Mouse (Mus musculus) midbrain, embryonic 16.5 days (tissue): ENCODE measurements at regions not wholly inside any gene's neighbourhood (a gene's known extent, or its start where the extent isn't known, plus 50 kb on each side); places are given as distances from the start of the nearest gene placed in this dataset.
A peak's percentile ranks its signal among the peaks of the same experiment; 100 is the strongest.

Source experiments
- ATAC-seq: fragments of 200-750 bp; cut with Nextera tagmentation; 2 replicates; pipeline ENCODE4 v1.8.0; 2017; ENCODE audit warnings: moderate TSS enrichment
- H3K27ac ChIP-seq: fragments of 300-500 bp; sonication (generic); 2 replicates; pipeline ENCODE4 v1.5.1; 2014; ENCODE audit warnings: mild to moderate bottlenecking, low read length, mixed read lengths
- H3K27me3 ChIP-seq: fragments of 300-500 bp; sonication (generic); 2 replicates; pipeline ENCODE4 v1.6.1; 2014; ENCODE audit warnings: low read depth, low read length, mixed read lengths; ENCODE audit not compliant: control insufficient read depth, insufficient read depth
- H3K36me3 ChIP-seq: fragments of 300-500 bp; sonication (generic); 2 replicates; pipeline ENCODE4 v1.6.1; 2014; ENCODE audit warnings: mild to moderate bottlenecking, low read length, moderate library complexity, mixed read lengths; ENCODE audit not compliant: control insufficient read depth, insufficient read depth
- H3K4me1 ChIP-seq: fragments of 300-500 bp; sonication (generic); 2 replicates; pipeline ENCODE4 v1.6.1; 2014; ENCODE audit warnings: mild to moderate bottlenecking, low read length, mixed read lengths; ENCODE audit not compliant: control insufficient read depth, insufficient read depth
- H3K4me2 ChIP-seq: fragments of 300-500 bp; sonication (generic); 2 replicates; pipeline ENCODE4 v1.6.1; 2014; ENCODE audit warnings: mild to moderate bottlenecking, low read length, mixed read lengths
- H3K4me3 ChIP-seq: fragments of 300-500 bp; sonication (generic); 2 replicates; pipeline ENCODE4 v1.5.1; 2014; ENCODE audit warnings: low read depth, mild to moderate bottlenecking, low read length, moderate library complexity, mixed read lengths
- H3K9ac ChIP-seq: fragments of 300-500 bp; sonication (generic); 2 replicates; pipeline ENCODE4 v1.6.1; 2014; ENCODE audit warnings: low read depth, low read length, mixed read lengths
- H3K9me3 ChIP-seq: fragments of 300-500 bp; sonication (generic); replicated peaks from 2 replicates; pipeline ENCODE4 v1.6.1; 2014; ENCODE audit warnings: mild to moderate bottlenecking, low read length, mixed read lengths; ENCODE audit not compliant: control insufficient read depth, poor library complexity, severe bottlenecking
- WGBS: fragments of 180-500 bp; shearing (Covaris S2); extraction: QIAGEN DNeasy Blood & Tissue Kit; methylation state at CpG from one replicate; pipeline ENCODE4 v1.1.7; 2014; 5-methylcytosine and 5-hydroxymethylcytosine counted together

GRCm38 (mm10) chr5:119015181-119015580, 454.7 kb downstream of the Med13l start:
- ATAC-seq = peak; percentile 28; the same call in 1 of the 2 replicates
- WGBS = 80% methylated on average over 5 of the region's 5 CpGs
- H3K4me3 ChIP-seq = no peak overlapping the region
- peaks cover 4% of the 10 kb centered on the region; the same call in 1 of the 2 replicates for H3K9me3 ChIP-seq
- no peaks in the 10 kb centered on the region for H3K36me3 ChIP-seq
- H3K4me1 ChIP-seq = peaks cover 8% of the 10 kb centered on the region
- H3K4me2 ChIP-seq = no peak overlapping the region
- H3K9ac ChIP-seq = no peak overlapping the region
- no peaks in the 10 kb centered on the region for H3K27me3 ChIP-seq
- no peak overlapping the region for H3K27ac ChIP-seq

DNA sequence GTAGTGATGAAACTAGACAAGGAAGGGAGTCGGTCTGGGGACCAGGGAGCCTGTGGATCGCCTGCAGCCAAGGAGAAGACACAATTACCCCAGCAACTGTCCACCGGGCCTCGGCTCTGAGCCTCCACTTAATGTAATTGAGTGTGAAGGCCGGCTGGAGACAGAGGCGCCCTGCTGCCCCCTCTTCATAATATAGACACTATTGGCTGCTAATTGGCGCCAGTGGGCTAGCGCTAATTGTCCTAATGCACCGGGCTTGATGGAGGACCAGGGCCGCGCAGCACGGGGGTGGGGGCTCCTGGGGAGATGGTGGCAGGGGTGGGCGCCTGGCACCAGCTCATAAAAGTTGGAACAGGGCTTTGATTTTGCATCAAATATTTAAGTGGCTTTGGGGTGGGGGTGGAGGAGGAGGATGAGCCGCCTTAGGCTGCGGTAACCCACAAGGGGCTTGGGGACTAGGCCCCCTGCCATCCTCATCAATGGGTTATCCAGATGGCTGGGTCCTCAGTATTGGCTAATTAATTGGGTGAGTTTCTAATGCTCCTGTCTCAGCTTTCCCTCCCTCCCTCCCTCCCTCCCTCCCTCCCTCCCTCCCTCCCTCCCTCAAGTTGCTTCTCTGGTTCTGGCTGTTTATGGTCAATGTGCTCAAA, 455.3 kb downstream of the Med13l start:
- 10% methylated on average over 15 of the region's 15 CpGs for WGBS
- Histone ChIP-seq H3K9ac (no peak overlapping the region), H3K27ac (no peak overlapping the region), H3K4me3 (no peak overlapping the region), H3K36me3 (no peaks in the 10 kb centered on the region), H3K4me1 (peaks cover 8% of the 10 kb centered on the region), H3K27me3 (no peaks in the 10 kb centered on the region), H3K9me3 (peaks cover 4% of the 10 kb centered on the region; the same call in 1 of the 2 replicates), H3K4me2 (no peak overlapping the region; the same call in 1 of the 2 replicates)
- ATAC-seq = peak; percentile 76

- peaks cover 8% of the 10 kb centered on the region for H3K4me1 ChIP-seq
- WGBS = 29% methylated on average over 4 of the region's 4 CpGs
Observed at GRCm38 (mm10) chr5:119016420-119016819, 455.9 kb downstream of the Med13l start.

GRCm38 (mm10) chr5:119023947-119024346, 463.5 kb downstream of the Med13l start:
- H3K36me3 ChIP-seq = no peaks in the 10 kb centered on the region
- WGBS = 64% methylated on average over 8 of the region's 8 CpGs
- H3K9me3 ChIP-seq = no peaks in the 10 kb centered on the region
- H3K27ac ChIP-seq = no peak overlapping the region
- H3K27me3 ChIP-seq = no peaks in the 10 kb centered on the region; the same call in 1 of the 2 replicates
- no peak overlapping the region for H3K4me3 ChIP-seq
- ATAC-seq = no peak
- H3K4me2 ChIP-seq = no peak overlapping the region
- H3K9ac ChIP-seq = no peak overlapping the region
- H3K4me1 ChIP-seq = no peaks in the 10 kb centered on the region

More at GRCm38 (mm10) chr5:119016420-119016819, 455.9 kb downstream of the Med13l start:
- ATAC-seq = no peak
- Histone ChIP-seq H3K27me3 (no peaks in the 10 kb centered on the region; the same call in 1 of the 2 replicates), H3K9me3 (peaks cover 4% of the 10 kb centered on the region; the same call in 1 of the 2 replicates), H3K27ac (no peak overlapping the region), H3K4me2 (no peak overlapping the region), H3K9ac (no peak overlapping the region), H3K36me3 (no peaks in the 10 kb centered on the region), H3K4me3 (no peak overlapping the region)

DNA sequence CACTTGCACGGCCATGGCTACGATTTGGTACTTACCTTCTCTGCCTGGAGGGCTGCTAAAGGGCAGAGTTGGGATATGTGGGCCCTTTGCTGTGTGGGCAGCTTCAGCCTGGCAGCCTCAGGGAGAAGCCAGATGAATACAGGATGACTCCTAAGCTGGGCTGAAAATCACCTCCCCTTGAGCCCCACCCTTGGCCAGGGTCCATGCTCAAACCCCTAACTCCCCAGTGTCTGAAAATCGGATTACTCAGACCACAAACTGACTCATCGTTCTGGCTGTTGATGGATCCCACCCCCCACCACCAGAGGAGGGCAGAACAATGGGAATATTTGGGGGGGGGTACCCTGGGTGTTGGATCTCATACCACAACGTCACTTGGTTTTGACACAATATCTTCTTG, 471.6 kb downstream of the Med13l start:
- Histone ChIP-seq H3K4me1 (no peaks in the 10 kb centered on the region), H3K36me3 (no peaks in the 10 kb centered on the region), H3K27ac (no peak overlapping the region), H3K4me3 (no peak overlapping the region), H3K9me3 (no peaks in the 10 kb centered on the region), H3K27me3 (no peaks in the 10 kb centered on the region), H3K4me2 (no peak overlapping the region), H3K9ac (no peak overlapping the region)
- WGBS = 82% methylated on average over 5 of the region's 5 CpGs
- ATAC-seq = no peak

DNA sequence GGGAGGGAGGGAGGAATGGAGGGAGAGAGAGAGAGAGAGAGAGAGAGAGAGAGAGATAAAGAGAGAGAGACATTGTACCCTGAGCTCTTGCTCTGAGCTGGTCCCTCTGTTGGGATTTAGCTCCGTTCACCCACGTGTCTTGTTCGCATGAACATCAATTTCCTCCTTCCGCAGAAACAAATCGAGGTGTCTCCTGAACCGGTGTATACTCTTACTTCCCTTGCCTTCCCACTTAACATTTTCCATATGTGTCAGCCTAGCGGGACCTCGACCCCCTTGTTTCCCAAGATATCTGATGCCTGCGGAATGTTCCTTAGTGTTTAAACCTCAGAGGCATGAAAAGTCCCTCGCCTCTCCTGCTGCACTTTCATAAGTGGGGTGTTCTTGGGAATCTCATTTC, 484.1 kb downstream of the Med13l start:
- 94% methylated on average over 10 of the region's 10 CpGs for WGBS

GRCm38 (mm10) chr5:119047581-119047980, 487.1 kb downstream of the Med13l start:
- no peaks in the 10 kb centered on the region for H3K36me3 ChIP-seq
- no peaks in the 10 kb centered on the region for H3K27me3 ChIP-seq
- H3K4me2 ChIP-seq = no peak overlapping the region
- no peaks in the 10 kb centered on the region for H3K4me1 ChIP-seq
- no peak overlapping the region for H3K4me3 ChIP-seq
- H3K9me3 ChIP-seq = no peaks in the 10 kb centered on the region
- no peak for ATAC-seq
- no peak overlapping the region for H3K9ac ChIP-seq
- H3K27ac ChIP-seq = no peak overlapping the region
- 43% methylated on average over 4 of the region's 4 CpGs for WGBS

More for the DNA sequence above, 484.1 kb downstream of the Med13l start:
- H3K9ac ChIP-seq = no peak overlapping the region
- no peak for ATAC-seq
- no peak overlapping the region for H3K4me3 ChIP-seq
- no peak overlapping the region for H3K4me2 ChIP-seq
- no peaks in the 10 kb centered on the region for H3K4me1 ChIP-seq
- no peak overlapping the region for H3K27ac ChIP-seq
- H3K36me3 ChIP-seq = no peaks in the 10 kb centered on the region
- H3K27me3 ChIP-seq = no peaks in the 10 kb centered on the region
- no peaks in the 10 kb centered on the region for H3K9me3 ChIP-seq

GRCm38 (mm10) chr5:119052354-119052996, 492.0 kb downstream of the Med13l start:
- H3K9me3 ChIP-seq = no peaks in the 10 kb centered on the region

DNA sequence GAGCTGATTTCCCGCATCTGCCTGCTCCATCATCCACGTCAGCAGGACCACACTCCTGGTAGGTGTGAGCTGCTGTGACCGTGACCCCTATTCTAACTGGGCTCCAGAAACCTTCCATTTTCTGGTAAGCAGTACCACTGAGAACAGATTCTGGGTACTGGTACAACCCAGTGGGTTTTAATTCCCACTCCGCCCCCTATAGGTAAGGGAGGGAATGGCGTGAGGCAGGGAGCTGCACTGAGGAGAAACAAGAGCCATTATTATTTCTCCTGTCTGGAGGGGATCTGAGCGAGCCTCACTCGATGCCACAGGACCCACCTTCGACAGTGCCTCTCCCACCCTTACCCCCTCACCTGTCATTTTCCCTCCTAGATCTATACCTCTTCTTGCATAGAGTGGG, 493.3 kb downstream of the Med13l start:
- 89% methylated on average over 8 of the region's 8 CpGs for WGBS
- Histone ChIP-seq H3K4me1 (peaks cover 4% of the 10 kb centered on the region; the same call in 1 of the 2 replicates), H3K4me2 (no peak overlapping the region), H3K9me3 (no peaks in the 10 kb centered on the region), H3K27me3 (0 out of 2 replicates have a peak, but pooled peaks cover 2% of the 10 kb centered on the region), H3K27ac (no peak overlapping the region), H3K36me3 (no peaks in the 10 kb centered on the region), H3K4me3 (no peak overlapping the region), H3K9ac (no peak overlapping the region)
- no peak for ATAC-seq

More at GRCm38 (mm10) chr5:119052354-119052996, 492.0 kb downstream of the Med13l start:
- WGBS = 77% methylated on average over 11 of the region's 11 CpGs
- no peak overlapping the region for H3K27ac ChIP-seq
- no peaks in the 10 kb centered on the region for H3K27me3 ChIP-seq
- no peak overlapping the region for H3K4me2 ChIP-seq
- H3K4me3 ChIP-seq = no peak overlapping the region
- H3K9ac ChIP-seq = no peak overlapping the region
- H3K36me3 ChIP-seq = no peaks in the 10 kb centered on the region
- peaks cover 4% of the 10 kb centered on the region; the same call in 1 of the 2 replicates for H3K4me1 ChIP-seq
- ATAC-seq = no peak
